Mouse (Mus musculus) lung, adult 2 months (tissue): ENCODE measurements at regions not wholly inside any gene's neighbourhood (a gene's known extent, or its start where the extent isn't known, plus 50 kb on each side); places are given as distances from the start of the nearest gene placed in this dataset.

Source experiments
- DNase-seq: peaks from one replicate; pipeline ENCODE4 v3.0.0; 2022
- H3K4me1 ChIP-seq: fragments of 200-500 bp; 2 replicates; pipeline ENCODE4 v1.6.1; 2011; ENCODE audit warnings: low read length; ENCODE audit not compliant: control insufficient read depth, insufficient read depth
- H3K4me3 ChIP-seq: fragments of 200-500 bp; replicated peaks from 2 replicates; pipeline ENCODE3; 2011; ENCODE audit warnings: low read depth, mild to moderate bottlenecking, control low read depth, low read length; ENCODE audit errors: extremely low read depth
- CTCF ChIP-seq: fragments of 200-500 bp; IDR thresholded peaks from 2 replicates; pipeline ENCODE4 v1.5.1; 2011; ENCODE audit warnings: mild to moderate bottlenecking, low read length, control low read depth; ENCODE audit not compliant: insufficient read depth
- POLR2A ChIP-seq: fragments of 200-500 bp; IDR thresholded peaks from 2 replicates; pipeline ENCODE4 v1.6.1; 2011; ENCODE audit warnings: low read depth, mild to moderate bottlenecking, control low read depth, low read length, borderline replicate concordance; ENCODE audit errors: extremely low read depth
- WGBS: fragments of 180-500 bp; shearing (Covaris S2); methylation state at CpG from one replicate; pipeline ENCODE4 v1.1.7; 2018; 5-methylcytosine and 5-hydroxymethylcytosine counted together

- Histone ChIP-seq H3K4me1 (no peaks in the 10 kb centered on the region), H3K4me3 (no peak overlapping the region)
- TF ChIP-seq POLR2A (no peak), CTCF (no peak)
- 51% methylated on average over 2 of the region's 2 CpGs for WGBS
- DNase-seq: no peak
These were observed 62.5 kb upstream of the Lrch2 start for GRCm38 (mm10) chrX:147616374-147616773.

DNA sequence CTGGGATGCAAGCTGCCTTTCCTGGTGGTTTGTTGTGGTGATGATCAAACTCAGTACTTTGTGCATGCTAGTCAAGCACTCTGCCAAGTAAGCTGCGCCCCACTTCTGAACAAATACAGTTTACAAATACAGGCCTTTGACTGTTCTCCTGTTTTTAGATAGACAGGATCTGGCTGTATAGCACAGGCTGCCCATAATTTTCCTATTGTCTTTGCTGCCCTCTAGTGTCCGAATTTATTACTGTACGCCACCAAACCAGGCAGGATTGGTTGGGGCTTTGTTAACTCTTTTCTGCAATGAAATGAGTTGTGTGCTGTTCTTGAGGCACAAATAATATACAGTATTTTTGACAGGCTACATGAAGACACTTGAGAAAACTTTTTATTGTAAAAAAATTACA is 54.8 kb upstream of the Lrch2 start:
- no peak overlapping the region for H3K4me3 ChIP-seq
- 13% methylated on average over 3 of the region's 3 CpGs for WGBS
- TF ChIP-seq CTCF: no peak
- no peak for TF ChIP-seq POLR2A
- H3K4me1 ChIP-seq: no peaks in the 10 kb centered on the region
- DNase-seq: peak; percentile 5
